Mouse (Mus musculus) heart, embryonic 11.5 days (tissue): ENCODE results near the gene Recql5. TPM values are rescaled to one million over a fixed set of nuclear protein-coding genes. Genes with fewer than 3 reads are reported as not detected.

ENCODE experiments used
- ATAC-seq: fragments of 200-750 bp; cut with Nextera tagmentation; replicated peaks from 2 replicates; pipeline ENCODE4 v1.8.0; 2017; ENCODE audit warnings: moderate library complexity; ENCODE audit not compliant: insufficient number of reproducible peaks, low FRiP score, low TSS enrichment
- H3K27ac ChIP-seq: fragments of 300-500 bp; sonication (generic); 2 replicates; pipeline ENCODE4 v1.5.1; 2014; ENCODE audit warnings: mild to moderate bottlenecking, low read depth, low read length
- H3K27me3 ChIP-seq: fragments of 300-500 bp; sonication (generic); 2 replicates; pipeline ENCODE4 v1.6.1; 2014; ENCODE audit warnings: mild to moderate bottlenecking, low read length, mixed read lengths; ENCODE audit not compliant: control insufficient read depth, insufficient read depth
- H3K36me3 ChIP-seq: fragments of 300-500 bp; sonication (generic); 2 replicates; pipeline ENCODE4 v1.6.1; 2014; ENCODE audit warnings: mild to moderate bottlenecking, low read length, moderate library complexity, mixed read lengths; ENCODE audit not compliant: control insufficient read depth, insufficient read depth
- H3K4me1 ChIP-seq: fragments of 300-500 bp; sonication (generic); 2 replicates; pipeline ENCODE4 v1.6.1; 2014; ENCODE audit warnings: low read length; ENCODE audit not compliant: control insufficient read depth, insufficient read depth
- H3K4me2 ChIP-seq: fragments of 300-500 bp; sonication (generic); 2 replicates; pipeline ENCODE4 v1.6.1; 2014; ENCODE audit warnings: mild to moderate bottlenecking, moderate library complexity
- H3K4me3 ChIP-seq: fragments of 300-500 bp; sonication (generic); 2 replicates; pipeline ENCODE4 v1.5.1; 2014; ENCODE audit warnings: low read depth, low read length
- H3K9ac ChIP-seq: fragments of 300-500 bp; sonication (generic); 2 replicates; pipeline ENCODE4 v1.6.1; 2014; ENCODE audit warnings: mild to moderate bottlenecking, low read depth, low read length, moderate library complexity
- H3K9me3 ChIP-seq: fragments of 300-500 bp; sonication (generic); replicated peaks from 2 replicates; pipeline ENCODE4 v1.6.1; 2016; ENCODE audit warnings: low read length; ENCODE audit not compliant: control insufficient read depth
- WGBS: fragments of 180-500 bp; shearing (Covaris S2); extraction: QIAGEN DNeasy Blood & Tissue Kit; methylation state at CpG from one replicate; pipeline ENCODE4 v1.1.7; 2014; ENCODE audit not compliant: insufficient replicate concordance; 5-methylcytosine and 5-hydroxymethylcytosine counted together
- polyA plus RNA-seq: library from polyadenylated mRNA; unstranded; fragments of >200 nt; fragmentation: Nextera tagmentation; extraction: Ambion mirVana; gene quantifications from 2 replicates; pipeline ENCODE4 v1.2.1, GENCODE M21; 2014

Gene Recql5
- polyA plus RNA-seq, 1 experiment from 2014 or later = 12.3 TPM

GRCm38 (mm10) chr11:115892213-115892612 lies 41.1 kb downstream of the Recql5 start:
- no peak overlapping the region for H3K9ac ChIP-seq
- no peak overlapping the region for H3K27ac ChIP-seq
- H3K36me3 ChIP-seq = peaks cover 8% of the 10 kb centered on the region
- H3K4me1 ChIP-seq = peaks cover 4% of the 10 kb centered on the region; the same call in 1 of the 2 replicates
- ATAC-seq = no peak
- H3K27me3 ChIP-seq = no peaks in the 10 kb centered on the region
- no peaks in the 10 kb centered on the region for H3K9me3 ChIP-seq
- H3K4me2 ChIP-seq = no peak overlapping the region
- H3K4me3 ChIP-seq = no peak overlapping the region
- 36% methylated on average over 6 of the region's 6 CpGs for WGBS

DNA sequence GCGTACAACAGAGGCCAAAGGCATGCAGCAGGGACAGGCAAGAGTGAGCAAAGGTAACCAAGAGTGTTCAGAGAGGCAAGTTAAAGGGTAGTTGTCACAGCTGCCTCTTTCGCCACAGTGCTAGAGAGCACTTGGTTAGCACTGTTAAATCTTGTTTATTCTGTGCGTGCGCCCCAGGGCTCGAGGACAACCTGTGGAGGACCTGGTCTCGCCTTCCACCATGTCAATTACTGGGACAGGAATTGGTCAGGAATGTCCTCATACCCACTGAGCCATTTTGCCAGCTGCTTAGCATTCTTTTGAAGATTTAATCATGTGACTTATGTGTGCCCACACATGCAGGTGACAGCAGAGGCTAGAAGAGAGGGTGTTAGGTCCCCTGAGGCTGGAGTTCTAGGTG lies 44.1 kb downstream of the Recql5 start:
- H3K27ac ChIP-seq = no peak overlapping the region
- peaks cover 2% of the 10 kb centered on the region; the same call in 1 of the 2 replicates for H3K27me3 ChIP-seq
- WGBS = 76% methylated on average over 6 of the region's 6 CpGs
- no peak overlapping the region for H3K4me3 ChIP-seq
- H3K4me2 ChIP-seq = no peak overlapping the region
- H3K36me3 ChIP-seq = peaks cover 2% of the 10 kb centered on the region; the same call in 1 of the 2 replicates
- H3K4me1 ChIP-seq = peaks cover 4% of the 10 kb centered on the region; the same call in 1 of the 2 replicates
- H3K9me3 ChIP-seq = no peaks in the 10 kb centered on the region
- no peak overlapping the region for H3K9ac ChIP-seq
- no peak for ATAC-seq

- Histone ChIP-seq H3K9me3 (no peaks in the 10 kb centered on the region), H3K27ac (no peak overlapping the region), H3K4me3 (no peak overlapping the region), H3K9ac (no peak overlapping the region), H3K36me3 (no peaks in the 10 kb centered on the region), H3K4me1 (peaks cover 4% of the 10 kb centered on the region; the same call in 1 of the 2 replicates), H3K4me2 (no peak overlapping the region), H3K27me3 (peaks cover 13% of the 10 kb centered on the region)
- WGBS = 81% methylated on average over 5 of the region's 5 CpGs
- ATAC-seq = no peak
Measured at GRCm38 (mm10) chr11:115888020-115888419, 45.3 kb downstream of the Recql5 start.

DNA sequence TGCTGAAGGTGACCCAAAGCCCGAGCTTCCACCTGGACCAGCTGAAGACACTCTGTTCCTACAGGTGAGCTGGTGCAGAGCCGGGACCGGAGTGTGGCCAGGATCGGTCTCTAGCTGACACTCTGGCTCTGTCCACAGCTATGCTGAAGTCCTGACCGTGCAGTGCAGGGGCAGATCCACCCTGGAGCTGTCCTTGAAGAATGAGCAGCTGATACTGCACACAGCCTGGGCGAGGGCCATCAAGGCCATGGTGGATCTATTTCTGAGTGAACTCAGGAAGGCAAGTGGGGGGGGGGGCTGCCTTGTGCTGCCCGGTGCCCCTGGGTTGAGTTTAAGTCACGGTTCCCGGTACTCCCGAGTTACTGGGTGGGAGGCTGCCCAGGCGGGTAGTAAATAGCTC lies 46.8 kb downstream of the Recql5 start:
- no peak for ATAC-seq
- H3K4me1 ChIP-seq = no peaks in the 10 kb centered on the region
- H3K4me2 ChIP-seq = no peak overlapping the region
- H3K36me3 ChIP-seq = no peaks in the 10 kb centered on the region
- H3K4me3 ChIP-seq = no peak overlapping the region
- WGBS = 71% methylated on average over 11 of the region's 11 CpGs
- H3K27me3 ChIP-seq = peaks cover 18% of the 10 kb centered on the region
- no peak overlapping the region for H3K9ac ChIP-seq
- no peaks in the 10 kb centered on the region for H3K9me3 ChIP-seq
- H3K27ac ChIP-seq = no peak overlapping the region

GRCm38 (mm10) chr11:115885281-115885680 lies 48.0 kb downstream of the Recql5 start:
- peaks cover 18% of the 10 kb centered on the region for H3K27me3 ChIP-seq
- WGBS = 66% methylated on average over 11 of the region's 11 CpGs
- H3K9ac ChIP-seq = no peak overlapping the region
- H3K36me3 ChIP-seq = no peaks in the 10 kb centered on the region
- no peaks in the 10 kb centered on the region for H3K9me3 ChIP-seq
- no peak overlapping the region for H3K27ac ChIP-seq
- no peaks in the 10 kb centered on the region for H3K4me1 ChIP-seq
- ATAC-seq = no peak
- H3K4me2 ChIP-seq = no peak overlapping the region
- no peak overlapping the region for H3K4me3 ChIP-seq

DNA sequence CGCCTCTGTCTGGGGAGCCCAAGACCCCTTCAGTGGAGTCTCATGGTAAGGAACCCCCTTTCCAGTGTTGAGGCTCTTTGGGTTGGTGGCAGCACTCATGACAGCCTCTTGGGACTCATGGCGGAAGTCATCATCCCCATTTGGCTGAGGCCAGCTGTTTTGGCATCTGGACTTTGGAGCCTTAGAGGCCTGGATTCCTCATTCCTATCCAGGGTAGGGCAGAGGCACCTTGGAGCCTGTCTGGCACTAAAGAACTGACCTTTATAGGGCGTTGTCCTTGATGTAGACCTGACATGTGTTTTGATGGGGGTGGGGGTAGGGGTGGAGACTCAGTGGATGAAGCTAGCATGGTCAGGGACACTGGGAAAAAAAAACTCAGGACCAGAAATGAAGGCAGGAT lies 48.9 kb downstream of the Recql5 start:
- H3K4me3 ChIP-seq = no peak overlapping the region
- no peaks in the 10 kb centered on the region for H3K4me1 ChIP-seq
- WGBS = 90% methylated on average over 3 of the region's 3 CpGs
- no peak overlapping the region for H3K27ac ChIP-seq
- no peaks in the 10 kb centered on the region for H3K36me3 ChIP-seq
- H3K27me3 ChIP-seq = peaks cover 18% of the 10 kb centered on the region
- H3K9me3 ChIP-seq = no peaks in the 10 kb centered on the region
- no peak overlapping the region for H3K9ac ChIP-seq
- ATAC-seq = no peak
- no peak overlapping the region for H3K4me2 ChIP-seq

GRCm38 (mm10) chr11:115883251-115883650 lies 50.0 kb downstream of the Recql5 start:
- ATAC-seq = no peak
- Histone ChIP-seq H3K27ac (no peak overlapping the region), H3K4me2 (0 out of 2 replicates have a peak overlapping the region, but pooled peaks have one; percentile 1), H3K9me3 (no peaks in the 10 kb centered on the region), H3K9ac (no peak overlapping the region), H3K4me3 (no peak overlapping the region), H3K27me3 (peaks cover 18% of the 10 kb centered on the region), H3K36me3 (no peaks in the 10 kb centered on the region), H3K4me1 (no peaks in the 10 kb centered on the region)
- 23% methylated on average over 16 of the region's 17 CpGs for WGBS

- Histone ChIP-seq H3K9ac (no peak overlapping the region), H3K27me3 (peaks cover 18% of the 10 kb centered on the region), H3K36me3 (no peaks in the 10 kb centered on the region), H3K9me3 (no peaks in the 10 kb centered on the region), H3K4me1 (no peaks in the 10 kb centered on the region), H3K27ac (no peak overlapping the region), H3K4me3 (no peak overlapping the region), H3K4me2 (no peak overlapping the region)
- 27% methylated on average over 5 of the region's 5 CpGs for WGBS
- ATAC-seq = no peak
Measured at GRCm38 (mm10) chr11:115881002-115881401, 52.3 kb downstream of the Recql5 start.

GRCm38 (mm10) chr11:115878071-115878470 lies 55.2 kb downstream of the Recql5 start:
- Histone ChIP-seq H3K4me2 (no peak overlapping the region), H3K9ac (no peak overlapping the region), H3K27ac (no peak overlapping the region), H3K9me3 (no peaks in the 10 kb centered on the region), H3K4me3 (no peak overlapping the region), H3K27me3 (peaks cover 6% of the 10 kb centered on the region), H3K4me1 (no peaks in the 10 kb centered on the region), H3K36me3 (no peaks in the 10 kb centered on the region)
- no peak for ATAC-seq
- WGBS = 81% methylated on average over 8 of the region's 8 CpGs
